Mouse (Mus musculus): ENCODE data around the gene Zfp638. TPM values are rescaled to one million over a fixed set of nuclear protein-coding genes. Genes with fewer than 3 reads are reported as not detected.

Zfp638 gene
- polyA plus RNA-seq, 1 experiment from 2014 or later, result 97.4 TPM

DNA sequence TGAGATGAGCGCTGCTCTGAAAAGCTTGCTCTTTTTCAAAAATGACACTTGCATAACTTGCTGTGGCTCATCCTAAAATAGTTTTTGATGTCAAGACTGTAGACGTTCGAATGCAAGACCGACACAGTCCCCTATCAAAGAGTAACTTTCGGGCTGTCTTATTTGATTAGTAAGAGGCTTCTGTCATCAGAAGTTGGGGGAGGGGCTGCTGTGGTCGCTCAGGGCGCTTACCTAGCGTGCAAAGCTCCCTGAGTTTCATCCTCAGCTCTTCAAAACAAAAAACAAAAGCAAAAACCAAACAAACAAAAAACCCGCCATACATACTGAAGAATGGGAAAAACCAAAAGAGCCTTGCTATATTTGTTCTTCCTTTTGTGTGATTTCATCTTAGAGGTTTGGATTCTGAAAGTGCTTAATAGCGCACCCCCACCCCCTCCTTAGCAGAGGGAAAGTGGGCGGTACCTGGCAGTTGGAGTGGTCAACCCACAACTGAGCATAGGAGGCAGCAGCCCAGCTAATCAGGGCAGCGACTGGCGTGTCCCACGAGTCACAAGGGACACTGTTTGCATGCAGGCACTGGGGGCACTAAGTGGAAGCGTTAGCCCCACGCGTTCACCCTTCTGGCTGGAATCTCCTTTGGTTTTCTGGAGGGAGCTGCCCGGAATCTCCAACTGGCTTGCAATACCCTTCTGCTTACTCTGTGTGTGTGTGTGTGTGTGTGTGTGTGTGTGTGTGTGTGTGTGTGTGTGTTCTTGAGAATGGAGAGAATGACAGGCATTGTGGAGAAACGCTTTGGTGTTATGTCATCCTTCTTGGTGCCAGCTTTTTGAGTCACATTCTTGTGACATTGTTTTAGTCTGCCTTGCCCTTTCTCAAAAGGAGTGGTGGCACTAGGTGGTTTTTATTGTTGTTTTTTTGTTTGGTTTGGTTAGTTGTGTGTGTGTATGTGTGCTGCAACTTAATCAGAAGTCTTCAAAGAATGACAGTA lies 983 bp downstream of the Zfp638 start:
- Histone ChIP-seq H3K27me3 (ENCODE audit: control insufficient read depth, insufficient read depth, low read length) (no peaks in the 10 kb centered on the region), H3K4me3 (replicated peaks; ENCODE audit: low read length) (peak overlapping the region; percentile 70), H3K27ac (no peak overlapping the region), H3K9me3 (ENCODE audit: control insufficient read depth, low read length) (no peaks in the 10 kb centered on the region), H3K9ac (peak overlapping the region; percentile 64), H3K4me2 (replicated peaks) (peak overlapping the region; percentile 86), H3K36me3 (replicated peaks; ENCODE audit: control insufficient read depth, insufficient read depth) (no peaks in the 10 kb centered on the region), H3K4me1 (replicated peaks; ENCODE audit: control insufficient read depth, insufficient read depth, low read length) (0 out of 2 replicates have a peak, but pooled peaks cover 8% of the 10 kb centered on the region)
- peak; percentile 28 for DNase-seq (ENCODE audit: low spot score)
- ATAC-seq (ENCODE audit: low FRiP score), result 0 out of 2 replicates have a peak, but pooled peaks have one; percentile 19
- 2% methylated on average over 19 of the region's 19 CpGs for WGBS

DNA sequence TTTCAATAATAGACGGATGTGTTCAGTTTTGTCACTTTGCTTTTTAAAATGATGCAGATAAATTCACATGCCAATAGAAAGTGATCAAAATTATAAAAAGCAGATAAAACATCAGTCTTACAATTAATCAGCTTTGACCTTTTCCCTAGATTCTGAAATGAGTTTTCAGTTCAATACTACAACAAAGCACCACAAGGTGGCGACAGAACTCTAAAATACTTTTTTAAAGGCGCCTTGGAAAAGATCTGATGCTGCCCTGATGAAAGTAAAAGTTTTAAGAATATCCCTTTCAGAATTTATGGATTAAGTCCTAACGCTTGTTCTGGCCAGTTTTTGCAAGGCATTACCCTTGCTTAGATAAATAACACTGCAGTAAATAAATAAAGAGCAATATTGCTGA lies 12.9 kb downstream of the Zfp638 start:
- Histone ChIP-seq H3K4me1 (replicated peaks; ENCODE audit: control insufficient read depth, insufficient read depth, low read length) (no peaks in the 10 kb centered on the region), H3K27me3 (ENCODE audit: control insufficient read depth, insufficient read depth, low read length) (no peaks in the 10 kb centered on the region), H3K4me2 (replicated peaks) (0 out of 2 replicates have a peak overlapping the region, but pooled peaks have one; percentile 10), H3K4me3 (replicated peaks; ENCODE audit: low read length) (no peak overlapping the region), H3K9ac (no peak overlapping the region), H3K27ac (no peak overlapping the region), H3K36me3 (replicated peaks; ENCODE audit: control insufficient read depth, insufficient read depth) (no peaks in the 10 kb centered on the region), H3K9me3 (ENCODE audit: control insufficient read depth, low read length) (no peaks in the 10 kb centered on the region)
- ATAC-seq (ENCODE audit: low FRiP score), result no peak
- WGBS, result 2% methylated on average over 4 of the region's 4 CpGs
- DNase-seq (ENCODE audit: low spot score), result peak; percentile 89

DNA sequence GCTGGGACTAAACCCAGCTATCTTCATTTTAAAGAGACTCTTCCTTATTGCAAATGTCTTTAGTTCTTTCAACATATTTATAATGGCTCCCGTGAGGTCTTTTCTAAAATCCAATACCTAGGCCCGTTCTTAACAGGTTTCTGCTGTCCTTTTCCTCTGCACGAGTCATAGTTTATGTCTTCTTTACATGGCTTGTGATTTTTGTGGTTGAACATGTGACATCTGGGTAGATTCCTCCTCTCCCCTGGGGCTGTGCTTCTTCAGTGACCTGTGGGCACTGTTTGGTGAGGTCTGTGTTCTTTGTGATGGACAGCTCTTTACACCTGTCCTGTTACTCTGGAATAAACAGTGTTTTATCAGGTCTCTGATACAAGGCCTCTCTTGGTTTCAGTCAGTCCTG lies 19.9 kb downstream of the Zfp638 start:
- ATAC-seq (ENCODE audit: low FRiP score) (no peak), DNase-seq (ENCODE audit: low spot score) (no peak)
- no peaks in the 10 kb centered on the region for H3K9me3 ChIP-seq (ENCODE audit: control insufficient read depth, low read length)
- 91% methylated on average over 3 of the region's 3 CpGs for WGBS
- H3K4me2 ChIP-seq (replicated peaks), result no peak overlapping the region
- no peak overlapping the region for H3K4me3 ChIP-seq (replicated peaks; ENCODE audit: low read length)
- H3K9ac ChIP-seq, result no peak overlapping the region
- no peaks in the 10 kb centered on the region for H3K36me3 ChIP-seq (replicated peaks; ENCODE audit: control insufficient read depth, insufficient read depth)
- no peaks in the 10 kb centered on the region for H3K27me3 ChIP-seq (ENCODE audit: control insufficient read depth, insufficient read depth, low read length)
- no peak overlapping the region for H3K27ac ChIP-seq
- H3K4me1 ChIP-seq (replicated peaks; ENCODE audit: control insufficient read depth, insufficient read depth, low read length), result no peaks in the 10 kb centered on the region

DNA sequence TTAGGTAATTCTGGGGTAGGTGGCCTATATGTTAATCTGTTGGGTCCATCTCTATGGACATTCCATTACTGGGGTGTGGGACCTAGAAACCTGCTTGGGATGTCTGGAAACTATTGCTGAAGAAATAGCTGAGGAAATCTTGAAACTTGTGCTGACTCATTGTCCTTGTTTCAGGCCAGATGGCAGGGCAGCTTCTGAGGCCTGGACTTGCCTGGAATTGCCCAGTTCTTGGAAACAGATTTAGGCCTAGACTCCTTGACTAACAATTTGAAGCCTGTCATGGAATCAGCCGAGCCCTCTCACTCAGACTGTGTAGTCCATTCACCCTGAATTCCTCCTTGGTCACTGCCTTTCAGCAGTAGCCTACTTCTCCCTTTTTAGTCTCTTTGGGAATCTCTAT lies 21.9 kb downstream of the Zfp638 start:
- no peak overlapping the region for H3K27ac ChIP-seq
- H3K4me3 ChIP-seq (replicated peaks; ENCODE audit: low read length), result no peak overlapping the region
- WGBS, result 80% methylated on average over 1 of the region's 1 CpGs
- no peak overlapping the region for H3K4me2 ChIP-seq (replicated peaks)
- H3K9me3 ChIP-seq (ENCODE audit: control insufficient read depth, low read length), result no peaks in the 10 kb centered on the region
- DNase-seq (ENCODE audit: low spot score) (no peak), ATAC-seq (ENCODE audit: low FRiP score) (no peak)
- H3K27me3 ChIP-seq (ENCODE audit: control insufficient read depth, insufficient read depth, low read length), result no peaks in the 10 kb centered on the region
- H3K9ac ChIP-seq, result no peak overlapping the region
- H3K4me1 ChIP-seq (replicated peaks; ENCODE audit: control insufficient read depth, insufficient read depth, low read length), result no peaks in the 10 kb centered on the region
- H3K36me3 ChIP-seq (replicated peaks; ENCODE audit: control insufficient read depth, insufficient read depth), result no peaks in the 10 kb centered on the region

DNA sequence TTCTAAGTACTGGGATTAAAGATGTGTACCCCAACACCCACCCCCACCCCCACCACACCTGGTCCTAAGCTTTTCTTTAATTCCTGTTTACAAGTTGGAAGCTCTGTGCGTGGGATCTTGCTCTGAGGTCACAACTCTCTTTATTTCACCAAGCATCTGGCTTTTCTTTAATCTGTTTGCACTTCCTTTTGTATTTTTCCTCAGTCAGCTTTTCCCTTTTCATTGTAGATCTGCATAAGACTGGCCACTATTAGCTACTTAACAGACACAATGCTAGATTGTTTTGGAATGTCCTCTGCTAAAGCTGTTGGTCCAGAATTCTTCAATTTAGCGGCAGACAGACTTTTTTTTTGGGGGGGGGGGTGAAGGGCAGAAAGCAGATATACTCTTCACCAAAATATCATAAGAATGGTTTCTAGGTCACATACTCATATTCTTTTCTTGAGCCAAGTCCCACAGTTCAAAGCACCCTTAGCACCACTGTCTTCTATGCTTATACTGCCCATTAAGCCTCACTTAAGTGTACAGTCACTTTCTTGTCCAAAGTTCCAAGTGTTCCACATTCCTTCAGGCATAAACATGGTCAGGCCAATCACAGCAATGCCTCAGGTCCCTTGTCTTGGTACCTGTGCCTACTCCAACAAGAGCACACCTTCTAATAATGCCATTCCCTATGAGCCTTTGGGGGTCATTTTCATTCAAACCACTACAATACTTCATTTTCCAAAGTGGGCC lies 23.5 kb downstream of the Zfp638 start:
- no peak overlapping the region for H3K27ac ChIP-seq
- ATAC-seq (ENCODE audit: low FRiP score) (no peak), DNase-seq (ENCODE audit: low spot score) (no peak)
- no peaks in the 10 kb centered on the region for H3K9me3 ChIP-seq (ENCODE audit: control insufficient read depth, low read length)
- WGBS, result 16% methylated on average over 2 of the region's 2 CpGs
- H3K4me3 ChIP-seq (replicated peaks; ENCODE audit: low read length), result no peak overlapping the region
- H3K4me1 ChIP-seq (replicated peaks; ENCODE audit: control insufficient read depth, insufficient read depth, low read length), result no peaks in the 10 kb centered on the region
- H3K36me3 ChIP-seq (replicated peaks; ENCODE audit: control insufficient read depth, insufficient read depth), result no peaks in the 10 kb centered on the region
- H3K27me3 ChIP-seq (ENCODE audit: control insufficient read depth, insufficient read depth, low read length), result no peaks in the 10 kb centered on the region
- no peak overlapping the region for H3K4me2 ChIP-seq (replicated peaks)
- no peak overlapping the region for H3K9ac ChIP-seq

DNA sequence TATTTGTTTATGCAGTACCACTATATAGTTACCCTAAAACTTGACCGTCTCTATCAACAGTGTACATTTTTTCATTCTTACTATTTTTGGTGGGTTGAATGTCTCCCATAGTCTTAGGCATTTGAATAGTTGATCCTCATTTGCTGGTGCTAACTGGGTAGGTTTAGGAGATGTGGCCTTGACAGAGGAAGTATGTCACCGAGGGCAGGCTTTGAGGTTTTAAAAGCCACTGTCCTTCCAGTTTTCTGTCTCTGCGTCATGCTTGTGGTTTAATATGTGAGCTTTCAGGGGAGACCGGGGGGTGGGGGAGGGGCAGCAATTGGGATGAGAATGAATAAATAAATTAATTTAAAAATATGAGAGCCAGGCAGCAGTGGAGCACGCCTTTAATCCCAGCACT lies 24.3 kb downstream of the Zfp638 start:
- no peak for ATAC-seq (ENCODE audit: low FRiP score)
- Histone ChIP-seq H3K27me3 (ENCODE audit: control insufficient read depth, insufficient read depth, low read length) (no peaks in the 10 kb centered on the region), H3K4me2 (replicated peaks) (no peak overlapping the region), H3K9ac (no peak overlapping the region), H3K4me1 (replicated peaks; ENCODE audit: control insufficient read depth, insufficient read depth, low read length) (no peaks in the 10 kb centered on the region), H3K27ac (no peak overlapping the region), H3K9me3 (ENCODE audit: control insufficient read depth, low read length) (no peaks in the 10 kb centered on the region), H3K36me3 (replicated peaks; ENCODE audit: control insufficient read depth, insufficient read depth) (no peaks in the 10 kb centered on the region), H3K4me3 (replicated peaks; ENCODE audit: low read length) (no peak overlapping the region)
- DNase-seq (ENCODE audit: low spot score), result no peak
- 87% methylated on average over 5 of the region's 5 CpGs for WGBS

DNA sequence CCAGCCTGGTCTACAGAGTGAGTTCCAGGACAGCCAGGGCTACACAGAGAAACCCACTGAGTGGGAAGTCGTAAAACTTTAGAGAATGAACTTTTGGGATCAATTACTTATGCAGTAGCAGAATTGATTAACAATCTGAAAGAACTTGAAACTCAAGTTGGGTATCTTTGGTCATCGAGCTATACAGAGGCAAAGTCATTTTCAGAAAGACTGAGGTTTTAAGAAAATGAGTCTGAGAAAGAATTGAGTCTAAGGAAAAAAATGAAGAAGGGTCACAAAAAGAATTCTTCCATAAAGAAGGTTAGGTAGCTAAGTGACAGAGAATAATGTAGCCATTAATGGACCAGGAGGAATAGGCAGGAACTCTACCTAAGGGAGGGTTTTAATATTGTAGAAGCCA lies 24.8 kb downstream of the Zfp638 start:
- WGBS, result 90% methylated on average over 2 of the region's 2 CpGs
- no peaks in the 10 kb centered on the region for H3K4me1 ChIP-seq (replicated peaks; ENCODE audit: control insufficient read depth, insufficient read depth, low read length)
- no peak for ATAC-seq (ENCODE audit: low FRiP score)

DNA sequence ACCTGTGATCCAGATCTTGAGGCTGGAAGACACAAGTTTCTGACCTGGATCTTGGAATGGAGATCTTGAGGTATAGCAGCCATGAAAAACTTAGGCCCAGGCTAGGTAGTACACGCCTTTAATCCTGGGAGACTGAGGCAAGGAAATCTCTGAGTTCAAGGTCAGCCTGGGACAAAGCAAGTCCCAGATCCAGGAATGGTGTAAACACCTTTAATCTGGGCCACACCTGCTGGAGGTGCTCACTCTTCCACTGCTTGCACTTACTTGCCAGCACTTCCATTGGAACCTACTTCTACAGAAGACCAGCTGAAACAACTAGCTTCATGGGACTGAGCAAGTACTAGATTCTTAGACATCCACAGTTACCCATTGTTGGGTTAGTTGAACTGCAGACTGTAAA lies 26.2 kb downstream of the Zfp638 start:
- no peak for ATAC-seq (ENCODE audit: low FRiP score)
- H3K27me3 ChIP-seq (ENCODE audit: control insufficient read depth, insufficient read depth, low read length), result no peaks in the 10 kb centered on the region
- no peak overlapping the region for H3K9ac ChIP-seq
- DNase-seq (ENCODE audit: low spot score), result no peak
- H3K36me3 ChIP-seq (replicated peaks; ENCODE audit: control insufficient read depth, insufficient read depth), result no peaks in the 10 kb centered on the region
- H3K4me3 ChIP-seq (replicated peaks; ENCODE audit: low read length), result no peak overlapping the region
- H3K27ac ChIP-seq, result no peak overlapping the region
- WGBS, result 94% methylated on average over 1 of the region's 1 CpGs
- no peak overlapping the region for H3K4me2 ChIP-seq (replicated peaks)
- no peaks in the 10 kb centered on the region for H3K9me3 ChIP-seq (ENCODE audit: control insufficient read depth, low read length)
- H3K4me1 ChIP-seq (replicated peaks; ENCODE audit: control insufficient read depth, insufficient read depth, low read length), result no peaks in the 10 kb centered on the region

More for the DNA sequence above, 24.8 kb downstream of the Zfp638 start:
- no peaks in the 10 kb centered on the region for H3K9me3 ChIP-seq (ENCODE audit: control insufficient read depth, low read length)
- H3K4me2 ChIP-seq (replicated peaks), result no peak overlapping the region
- H3K27me3 ChIP-seq (ENCODE audit: control insufficient read depth, insufficient read depth, low read length), result no peaks in the 10 kb centered on the region
- no peak overlapping the region for H3K9ac ChIP-seq
- no peak overlapping the region for H3K4me3 ChIP-seq (replicated peaks; ENCODE audit: low read length)
- no peaks in the 10 kb centered on the region for H3K36me3 ChIP-seq (replicated peaks; ENCODE audit: control insufficient read depth, insufficient read depth)
- no peak overlapping the region for H3K27ac ChIP-seq
- DNase-seq (ENCODE audit: low spot score), result no peak

DNA sequence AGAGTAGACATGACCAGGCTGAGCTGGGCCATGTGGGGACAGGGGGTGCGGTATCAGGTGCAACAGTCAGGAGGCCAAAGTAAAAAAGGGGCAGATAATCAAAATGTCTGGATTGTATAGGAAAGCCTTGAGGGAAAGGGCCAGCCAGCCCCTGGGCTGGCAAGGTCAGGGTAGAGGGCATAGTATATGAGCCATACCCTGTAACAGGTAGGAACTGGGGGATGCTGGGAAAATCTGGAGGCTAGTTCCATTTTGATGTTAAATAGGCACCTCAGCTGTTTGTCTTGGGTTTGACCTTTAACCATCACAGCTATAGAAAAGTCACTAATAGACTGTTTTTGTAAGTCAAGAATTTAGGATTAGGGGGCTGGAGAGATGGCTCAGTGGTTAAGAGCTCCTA lies 26.7 kb downstream of the Zfp638 start:
- no peaks in the 10 kb centered on the region for H3K4me1 ChIP-seq (replicated peaks; ENCODE audit: control insufficient read depth, insufficient read depth, low read length)
- ATAC-seq (ENCODE audit: low FRiP score) (no peak), DNase-seq (ENCODE audit: low spot score) (no peak)
- no peaks in the 10 kb centered on the region for H3K27me3 ChIP-seq (ENCODE audit: control insufficient read depth, insufficient read depth, low read length)
- no peak overlapping the region for H3K27ac ChIP-seq
- no peaks in the 10 kb centered on the region for H3K9me3 ChIP-seq (ENCODE audit: control insufficient read depth, low read length)
- H3K4me3 ChIP-seq (replicated peaks; ENCODE audit: low read length), result no peak overlapping the region
- no peak overlapping the region for H3K4me2 ChIP-seq (replicated peaks)
- 100% methylated on average over 1 of the region's 1 CpGs for WGBS
- H3K9ac ChIP-seq, result no peak overlapping the region
- H3K36me3 ChIP-seq (replicated peaks; ENCODE audit: control insufficient read depth, insufficient read depth), result no peaks in the 10 kb centered on the region
